Mouse (Mus musculus): ENCODE results near the gene Becn1.
A peak's percentile ranks its signal among the peaks of the same experiment; 100 is the strongest.

Gene Becn1

GRCm38 (mm10) chr11:101272446-101272845, 29.6 kb downstream of the Becn1 start:
- no peak for DNase-seq (ENCODE audit: low read depth, low spot score)

GRCm38 (mm10) chr11:101269577-101270116, 32.4 kb downstream of the Becn1 start:
- peak; percentile 56 for DNase-seq (ENCODE audit: low read depth, low spot score)

GRCm38 (mm10) chr11:101265906-101266305, 36.2 kb downstream of the Becn1 start:
- no peak for DNase-seq (ENCODE audit: low read depth, low spot score)

- no peak for DNase-seq (ENCODE audit: low read depth, low spot score)
These were observed 37.1 kb downstream of the Becn1 start for GRCm38 (mm10) chr11:101264954-101265471.

- DNase-seq (ENCODE audit: low read depth, low spot score) = no peak
These were observed 38.2 kb downstream of the Becn1 start for GRCm38 (mm10) chr11:101263989-101264280.

- no peak for DNase-seq (ENCODE audit: low read depth, low spot score)
These were observed 38.7 kb downstream of the Becn1 start for GRCm38 (mm10) chr11:101263138-101263988.

GRCm38 (mm10) chr11:101262272-101262967, 39.7 kb downstream of the Becn1 start:
- DNase-seq (ENCODE audit: low read depth, low spot score) = no peak

GRCm38 (mm10) chr11:101260826-101261380, 41.2 kb downstream of the Becn1 start:
- no peak for DNase-seq (ENCODE audit: low read depth, low spot score)

- no peak for DNase-seq (ENCODE audit: low read depth, low spot score)
These were observed 41.9 kb downstream of the Becn1 start, which contains the start of gene Wnk4 for GRCm38 (mm10) chr11:101259948-101260825. TSS of gene Wnk4 (plus strand) at chr11:101260567.

- no peak for DNase-seq (ENCODE audit: low read depth, low spot score)
These were observed 42.8 kb downstream of the Becn1 start for GRCm38 (mm10) chr11:101259261-101259712.

GRCm38 (mm10) chr11:101255826-101256775, 46.0 kb downstream of the Becn1 start:
- no peak for DNase-seq (ENCODE audit: low read depth, low spot score)

- peak; percentile 77 for DNase-seq (ENCODE audit: low read depth, low spot score)
These were observed 48.3 kb downstream of the Becn1 start, which contains the start of gene Vps25 for GRCm38 (mm10) chr11:101253613-101254389. TSS of gene Vps25 (plus strand) at chr11:101253707.

- no peak for DNase-seq (ENCODE audit: low read depth, low spot score)
These were observed 49.1 kb downstream of the Becn1 start for GRCm38 (mm10) chr11:101252941-101253340.

- DNase-seq (ENCODE audit: low read depth, low spot score) = no peak
These were observed 51.1 kb downstream of the Becn1 start for GRCm38 (mm10) chr11:101251031-101251430.

GRCm38 (mm10) chr11:101248258-101248994, 53.7 kb downstream of the Becn1 start:
- DNase-seq (ENCODE audit: low read depth, low spot score) = no peak

- no peak for DNase-seq (ENCODE audit: low read depth, low spot score)
These were observed 54.5 kb downstream of the Becn1 start for GRCm38 (mm10) chr11:101247521-101248030.

- no peak for DNase-seq (ENCODE audit: low read depth, low spot score)
These were observed 55.4 kb downstream of the Becn1 start for GRCm38 (mm10) chr11:101246702-101247012.

Measured in retina, adult 2 months (tissue).